Mouse (Mus musculus) hindbrain, embryonic 16.5 days (tissue): ENCODE measurements around the gene Ccdc102a. TPM values are rescaled to one million over a fixed set of nuclear protein-coding genes. Genes with fewer than 3 reads are reported as not detected.

Source experiments
- ATAC-seq: fragments of 200-750 bp; cut with Nextera tagmentation; 2 replicates; pipeline ENCODE4 v1.8.0; 2017; ENCODE audit warnings: moderate TSS enrichment, moderate library complexity
- H3K27ac ChIP-seq: fragments of 300-500 bp; sonication (generic); 2 replicates; pipeline ENCODE4 v1.5.1; 2014; ENCODE audit warnings: low read depth, mild to moderate bottlenecking, control low read depth, low read length, moderate library complexity
- H3K27me3 ChIP-seq: fragments of 300-500 bp; sonication (generic); replicated peaks from 2 replicates; pipeline ENCODE4 v1.6.1; 2014; ENCODE audit warnings: low read length; ENCODE audit not compliant: control insufficient read depth, insufficient read depth
- H3K36me3 ChIP-seq: fragments of 300-500 bp; sonication (generic); 2 replicates; pipeline ENCODE4 v1.6.1; 2014; ENCODE audit warnings: mild to moderate bottlenecking, low read length, moderate library complexity, mixed read lengths; ENCODE audit not compliant: control insufficient read depth, insufficient read depth
- H3K4me1 ChIP-seq: fragments of 300-500 bp; sonication (generic); 2 replicates; pipeline ENCODE4 v1.6.1; 2014; ENCODE audit warnings: low read depth, low read length; ENCODE audit not compliant: control insufficient read depth, insufficient read depth
- H3K4me2 ChIP-seq: fragments of 300-500 bp; sonication (generic); 2 replicates; pipeline ENCODE4 v1.6.1; 2014; ENCODE audit warnings: mild to moderate bottlenecking, low read length, control low read depth, moderate library complexity
- H3K4me3 ChIP-seq: fragments of 300-500 bp; sonication (generic); 2 replicates; pipeline ENCODE4 v1.5.1; 2014; ENCODE audit warnings: mild to moderate bottlenecking, low read length, control low read depth, moderate library complexity
- H3K9ac ChIP-seq: fragments of 300-500 bp; sonication (generic); 2 replicates; pipeline ENCODE4 v1.6.1; 2014; ENCODE audit warnings: low read depth, mild to moderate bottlenecking, control low read depth, low read length, moderate library complexity
- H3K9me3 ChIP-seq: fragments of 300-500 bp; sonication (generic); 2 replicates; pipeline ENCODE4 v1.6.1; 2014; ENCODE audit warnings: mild to moderate bottlenecking, low read length, moderate library complexity; ENCODE audit not compliant: control insufficient read depth
- WGBS: fragments of 180-500 bp; shearing (Covaris S2); extraction: QIAGEN DNeasy Blood & Tissue Kit; methylation state at CpG from one replicate; pipeline ENCODE4 v1.1.7; 2014; 5-methylcytosine and 5-hydroxymethylcytosine counted together
- polyA plus RNA-seq: library from polyadenylated mRNA; unstranded; fragments of >200 nt; fragmentation: Nextera tagmentation; extraction: Ambion mirVana; gene quantifications from 2 replicates; pipeline ENCODE4 v1.2.1, GENCODE M21; 2015

Gene Ccdc102a
- polyA plus RNA-seq, 1 experiment from 2014 or later, result 5.7 TPM

DNA sequence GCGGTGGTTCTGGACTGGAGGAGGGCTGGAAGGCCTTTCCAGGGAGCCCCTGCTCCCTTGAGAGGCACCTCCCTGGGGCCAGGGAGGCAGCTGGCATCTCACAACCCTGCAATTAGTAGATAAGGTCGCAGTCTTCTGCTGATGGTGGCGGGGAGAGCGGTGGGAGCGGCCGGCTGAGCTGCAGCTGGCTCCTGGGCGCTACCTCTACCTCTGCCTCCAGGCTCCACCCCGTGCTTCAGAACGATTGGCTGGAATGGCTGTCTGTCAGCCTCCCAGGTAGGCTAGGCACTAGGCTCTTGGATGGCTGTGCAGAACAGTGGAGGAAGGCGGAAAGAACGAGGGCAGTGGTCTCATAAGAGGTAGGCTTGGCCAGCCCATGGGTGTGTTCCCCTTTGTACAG, 18.6 kb downstream of the Ccdc102a start:
- Histone ChIP-seq H3K9me3 (no peaks in the 10 kb centered on the region), H3K9ac (no peak overlapping the region), H3K27ac (no peak overlapping the region), H3K27me3 (no peaks in the 10 kb centered on the region), H3K4me1 (no peaks in the 10 kb centered on the region; the same call in 1 of the 2 replicates), H3K4me3 (0 out of 2 replicates have a peak overlapping the region, but pooled peaks have one; percentile 11), H3K4me2 (peak overlapping the region; percentile 22; the same call in 1 of the 2 replicates), H3K36me3 (no peaks in the 10 kb centered on the region)
- peak; percentile 52; the same call in 1 of the 2 replicates for ATAC-seq
- 19% methylated on average over 11 of the region's 11 CpGs for WGBS

DNA sequence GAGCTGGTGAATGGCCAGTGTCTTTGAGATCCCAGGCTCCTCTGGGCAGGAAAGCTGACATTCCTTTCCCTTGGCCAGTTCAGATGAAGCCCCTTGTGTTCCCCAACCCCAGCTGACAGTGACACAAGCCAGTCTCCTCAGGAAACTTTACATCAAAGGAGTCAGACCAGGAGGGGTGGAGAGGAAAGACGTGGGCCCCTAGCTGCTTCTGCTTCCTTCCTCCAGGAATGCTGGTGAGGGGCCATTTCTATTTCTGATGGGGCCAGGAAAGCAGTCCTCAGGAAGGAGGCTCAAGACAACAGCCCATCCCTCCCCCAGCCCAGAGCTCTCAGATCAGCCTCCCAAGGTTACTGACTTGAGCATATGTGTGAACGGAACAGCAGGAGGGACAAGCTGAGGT, 25.0 kb downstream of the Ccdc102a start:
- Histone ChIP-seq H3K9ac (no peak overlapping the region), H3K36me3 (no peaks in the 10 kb centered on the region), H3K9me3 (no peaks in the 10 kb centered on the region), H3K27me3 (no peaks in the 10 kb centered on the region), H3K4me2 (no peak overlapping the region), H3K4me1 (no peaks in the 10 kb centered on the region), H3K4me3 (no peak overlapping the region), H3K27ac (no peak overlapping the region)
- 51% methylated on average over 2 of the region's 2 CpGs for WGBS
- no peak for ATAC-seq

- Histone ChIP-seq H3K9me3 (no peaks in the 10 kb centered on the region), H3K36me3 (no peaks in the 10 kb centered on the region), H3K4me1 (no peaks in the 10 kb centered on the region), H3K27me3 (no peaks in the 10 kb centered on the region), H3K4me2 (no peak overlapping the region), H3K4me3 (no peak overlapping the region), H3K9ac (no peak overlapping the region), H3K27ac (no peak overlapping the region)
- 43% methylated on average over 14 of the region's 14 CpGs for WGBS
- no peak for ATAC-seq
Observed at GRCm38 (mm10) chr8:94888383-94889036, 29.4 kb downstream of the Ccdc102a start.

GRCm38 (mm10) chr8:94880742-94881141, 37.2 kb downstream of the Ccdc102a start:
- H3K4me2 ChIP-seq, result no peak overlapping the region
- no peak for ATAC-seq

GRCm38 (mm10) chr8:94876820-94877219, 41.1 kb downstream of the Ccdc102a start:
- Histone ChIP-seq H3K36me3 (no peaks in the 10 kb centered on the region), H3K4me3 (no peak overlapping the region), H3K4me2 (no peak overlapping the region), H3K27ac (no peak overlapping the region), H3K27me3 (peaks cover 12% of the 10 kb centered on the region), H3K9ac (no peak overlapping the region), H3K4me1 (peaks cover 19% of the 10 kb centered on the region), H3K9me3 (no peaks in the 10 kb centered on the region)
- ATAC-seq, result no peak
- WGBS, result 54% methylated on average over 3 of the region's 3 CpGs

More at GRCm38 (mm10) chr8:94880742-94881141, 37.2 kb downstream of the Ccdc102a start:
- H3K9ac ChIP-seq, result no peak overlapping the region
- 88% methylated on average over 4 of the region's 4 CpGs for WGBS
- H3K27ac ChIP-seq, result no peak overlapping the region
- H3K4me1 ChIP-seq, result peaks cover 4% of the 10 kb centered on the region
- H3K4me3 ChIP-seq, result no peak overlapping the region
- H3K9me3 ChIP-seq, result no peaks in the 10 kb centered on the region
- H3K27me3 ChIP-seq, result peaks cover 2% of the 10 kb centered on the region; the same call in 1 of the 2 replicates
- H3K36me3 ChIP-seq, result no peaks in the 10 kb centered on the region

DNA sequence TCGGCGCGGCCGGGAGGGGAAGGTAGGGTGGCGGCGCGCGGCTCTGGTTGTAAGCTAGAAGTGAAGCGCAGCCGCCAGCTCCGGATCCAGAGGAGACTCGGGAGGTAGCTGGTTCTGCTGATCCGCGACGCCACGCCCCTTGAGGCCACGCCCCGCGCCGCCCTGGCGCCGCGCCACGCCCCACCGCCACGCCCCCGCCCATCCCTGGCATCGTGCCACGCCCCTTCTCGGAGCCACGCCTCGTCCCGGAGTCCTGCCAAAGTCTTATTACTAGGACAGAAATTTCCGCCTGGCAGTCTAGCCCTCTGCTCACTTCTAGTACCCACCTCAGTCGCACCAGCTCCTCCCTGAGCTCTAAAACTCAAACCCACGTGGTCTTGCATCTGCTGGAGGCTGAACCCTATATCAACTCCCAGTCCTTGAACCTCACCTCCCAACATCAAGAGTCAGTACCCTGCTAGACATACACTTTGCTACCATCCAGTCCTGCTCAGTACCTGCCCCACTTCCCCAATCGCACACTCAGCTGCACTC, 41.6 kb downstream of the Ccdc102a start, which contains the start of gene Dok4:
Dok4 (minus strand) TSS at position 134 of the 534 bp plus-strand sequence.
- Histone ChIP-seq H3K4me1 (peaks cover 25% of the 10 kb centered on the region), H3K27ac (0 out of 2 replicates have a peak within 1 kb of the TSS, but pooled peaks have one; percentile 17), H3K9ac (peak within 1 kb of the TSS; percentile 75), H3K9me3 (no peaks in the 10 kb centered on the region), H3K4me3 (peak within 1 kb of the TSS; percentile 70), H3K4me2 (peak within 1 kb of the TSS; percentile 100), H3K27me3 (peaks cover 12% of the 10 kb centered on the region), H3K36me3 (no peaks in the 10 kb centered on the region)
- under 1% methylated on average over 27 of the region's 37 CpGs for WGBS
- ATAC-seq, result peak; percentile 53

- no peaks in the 10 kb centered on the region for H3K9me3 ChIP-seq
- WGBS, result 2% methylated on average over 18 of the region's 20 CpGs
- H3K36me3 ChIP-seq, result no peaks in the 10 kb centered on the region
- no peak for ATAC-seq
- H3K9ac ChIP-seq, result peak overlapping the region; percentile 75
- H3K4me1 ChIP-seq, result peaks cover 28% of the 10 kb centered on the region
- 0 out of 2 replicates have a peak overlapping the region, but pooled peaks have one; percentile 17 for H3K27ac ChIP-seq
- peaks cover 12% of the 10 kb centered on the region for H3K27me3 ChIP-seq
- peak overlapping the region; percentile 70 for H3K4me3 ChIP-seq
- peak overlapping the region; percentile 100 for H3K4me2 ChIP-seq
Observed at GRCm38 (mm10) chr8:94875871-94876150, 42.1 kb downstream of the Ccdc102a start.

GRCm38 (mm10) chr8:94875096-94875870, 42.6 kb downstream of the Ccdc102a start:
- no peak overlapping the region for H3K27ac ChIP-seq
- H3K27me3 ChIP-seq, result peaks cover 12% of the 10 kb centered on the region
- no peaks in the 10 kb centered on the region for H3K36me3 ChIP-seq
- H3K4me2 ChIP-seq, result peak overlapping the region; percentile 100
- peaks cover 32% of the 10 kb centered on the region for H3K4me1 ChIP-seq
- no peaks in the 10 kb centered on the region for H3K9me3 ChIP-seq
- ATAC-seq, result no peak
- peak overlapping the region; percentile 75 for H3K9ac ChIP-seq
- WGBS, result 15% methylated on average over 17 of the region's 17 CpGs
- H3K4me3 ChIP-seq, result peak overlapping the region; percentile 70

DNA sequence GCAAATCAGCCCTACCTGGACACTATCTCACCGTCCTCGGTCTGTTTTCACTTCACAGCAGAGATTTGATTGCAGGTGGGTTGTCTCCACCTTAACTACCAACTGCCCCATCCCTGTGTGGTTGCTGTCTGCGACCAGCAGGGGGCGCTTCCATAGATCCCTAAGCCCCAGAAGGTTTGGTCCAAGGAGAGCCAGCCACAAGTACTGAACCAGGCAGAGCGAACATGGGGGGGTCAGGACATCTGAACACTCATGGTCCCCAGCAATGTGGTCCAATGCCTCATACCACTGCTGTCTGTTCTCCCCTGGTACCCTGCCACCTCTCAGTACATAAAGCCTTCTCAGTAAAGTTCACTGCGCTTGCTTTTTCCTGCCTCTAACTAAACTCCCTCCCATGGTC, 43.5 kb downstream of the Ccdc102a start:
- 14% methylated on average over 6 of the region's 6 CpGs for WGBS
- Histone ChIP-seq H3K9ac (no peak overlapping the region), H3K4me1 (peaks cover 42% of the 10 kb centered on the region), H3K36me3 (no peaks in the 10 kb centered on the region), H3K27me3 (peaks cover 12% of the 10 kb centered on the region), H3K4me3 (peak overlapping the region; percentile 70), H3K9me3 (no peaks in the 10 kb centered on the region), H3K27ac (no peak overlapping the region), H3K4me2 (peak overlapping the region; percentile 100)
- ATAC-seq, result no peak
